Mouse (Mus musculus) inflammation-experienced regulatory T-cells, adult 6 months (primary cell): Measurements from ENCODE around the gene Cdipt. TPM values are rescaled to one million over a fixed set of nuclear protein-coding genes. Genes with fewer than 3 reads are reported as not detected.

ENCODE experiments used
- ATAC-seq: one replicate; pipeline ENCODE4 v1.8.0; 2017
- polyA plus RNA-seq, 3 experiments: library from polyadenylated mRNA; unstranded; fragments of 100-300 nt; shearing (Covaris generic); gene quantifications; one replicate each; pipeline ENCODE4 v1.2.1; 2017

The Cdipt gene
- polyA plus RNA-seq, 3 experiments from 2014 or later = 104 to 127 (median 115) TPM

GRCm38 (mm10) chr7:127025556-127026160 is 49.9 kb downstream of the Cdipt start:
- no peak for ATAC-seq

GRCm38 (mm10) chr7:127026161-127026600 is 50.5 kb downstream of the Cdipt start:
- peak; percentile 15 for ATAC-seq

- no peak for ATAC-seq
Observed at GRCm38 (mm10) chr7:127026616-127026983, 50.9 kb downstream of the Cdipt start.

GRCm38 (mm10) chr7:127026984-127027726 is 51.4 kb downstream of the Cdipt start, which contains the start of gene Maz:
Gene Maz, minus strand, starts transcription at chr7:127027037.
- peak; percentile 67 for ATAC-seq

- no peak for ATAC-seq
Observed at GRCm38 (mm10) chr7:127027885-127028284, 52.2 kb downstream of the Cdipt start.

Other genes starting within 250 kb of the Cdipt start
- 10 to 100 TPM; 15.9 to 20.8 (median 17.2) TPM for gene Mapk3, start 216.3 kb upstream of the Cdipt start, polyA plus RNA-seq
- 100 to 1,000 TPM in 2 of 3 experiments, 10 to 100 TPM in 1; 97.0 to 604 (median 276) TPM for gene Gdpd3, start 209.6 kb upstream of the Cdipt start, polyA plus RNA-seq
- 100 to 1,000 TPM in 1 of 3 experiments, 10 to 100 TPM in 2; 51.9 to 107 (median 70.2) TPM for gene Ypel3, start 199.0 kb upstream of the Cdipt start, polyA plus RNA-seq
- gene Tbx6, start 194.4 kb upstream of the Cdipt start, polyA plus RNA-seq = 1 to 10 TPM; 2.1 to 3.9 (median 3.7) TPM
- gene Ppp4c, start 183.4 kb upstream of the Cdipt start, polyA plus RNA-seq = 100 to 1,000 TPM; 118 to 168 (median 129) TPM
- gene Fam57b, start 178.2 kb upstream of the Cdipt start, polyA plus RNA-seq = not detected
- gene 4930451I11Rik, start 144.3 kb upstream of the Cdipt start, polyA plus RNA-seq = not detected
- gene Doc2a, start 128.5 kb upstream of the Cdipt start, polyA plus RNA-seq = not detected
- gene Hirip3, start 113.9 kb upstream of the Cdipt start, polyA plus RNA-seq = 10 to 100 TPM; 11.2 to 19.3 (median 18.2) TPM
- gene Ino80e, start 113.5 kb upstream of the Cdipt start, polyA plus RNA-seq = 10 to 100 TPM; 63.0 to 88.4 (median 68.7) TPM
- gene Taok2, start 91.2 kb upstream of the Cdipt start, polyA plus RNA-seq = 10 to 100 TPM; 16.8 to 20.3 (median 19.6) TPM
- gene Tmem219, start 53.0 kb upstream of the Cdipt start, polyA plus RNA-seq = 10 to 100 TPM; 36.8 to 69.8 (median 47.7) TPM
- 1 to 10 TPM; 6.1 to 7.9 (median 6.3) TPM for gene Kctd13, start 47.0 kb upstream of the Cdipt start, polyA plus RNA-seq
- gene Asphd1, start 26.3 kb upstream of the Cdipt start, polyA plus RNA-seq = under 1 TPM in 1 of 3 experiments, not detected in 2; 0.34 TPM
- under 1 TPM; 0.69 to 0.87 (median 0.77) TPM for gene Sez6l2, start 25.4 kb upstream of the Cdipt start, polyA plus RNA-seq
- 1 to 10 TPM in 2 of 3 experiments, under 1 TPM in 1; 0.91 to 1.8 (median 1.3) TPM for gene Cdiptos, start 184 bp downstream of the Cdipt start, polyA plus RNA-seq
- 10 to 100 TPM; 15.2 to 19.7 (median 16.2) TPM for gene Mvp, start 38.7 kb downstream of the Cdipt start, polyA plus RNA-seq
- gene Pagr1b, start 40.6 kb downstream of the Cdipt start, polyA plus RNA-seq = not detected
- gene Pagr1a, start 41.4 kb downstream of the Cdipt start, polyA plus RNA-seq = 10 to 100 TPM; 34.7 to 44.5 (median 42.6) TPM
- gene Gm42742, start 45.2 kb downstream of the Cdipt start, polyA plus RNA-seq = 10 to 100 TPM; 42.5 to 62.2 (median 46.4) TPM
- gene Prrt2, start 45.3 kb downstream of the Cdipt start, polyA plus RNA-seq = 1 to 10 TPM in 1 of 3 experiments, under 1 TPM in 1, not detected in 1; 0.97 to 1.1 TPM
- gene Maz, start 51.1 kb downstream of the Cdipt start, polyA plus RNA-seq = 10 to 100 TPM; 18.6 to 22.4 (median 21.4) TPM
- gene Kif22, start 66.6 kb downstream of the Cdipt start, polyA plus RNA-seq = 10 to 100 TPM; 11.7 to 94.2 (median 13.8) TPM
- 1 to 10 TPM in 1 of 3 experiments, not detected in 2; 1.6 TPM for gene Zg16, start 111.4 kb downstream of the Cdipt start, polyA plus RNA-seq
- 100 to 1,000 TPM; 248 to 287 (median 263) TPM for gene AI467606, start 115.4 kb downstream of the Cdipt start, polyA plus RNA-seq
- gene Qprt, start 146.3 kb downstream of the Cdipt start, polyA plus RNA-seq = 10 to 100 TPM in 2 of 3 experiments, 1 to 10 TPM in 1; 7.8 to 15.5 (median 15.0) TPM
- gene Spn, start 161.9 kb downstream of the Cdipt start, polyA plus RNA-seq = 100 to 1,000 TPM; 105 to 226 (median 130) TPM
- gene Cd2bp2, start 220.1 kb downstream of the Cdipt start, polyA plus RNA-seq = 10 to 100 TPM; 43.2 to 56.9 (median 48.7) TPM
- 10 to 100 TPM; 13.2 to 16.6 (median 13.6) TPM for gene Tbc1d10b, start 232.6 kb downstream of the Cdipt start, polyA plus RNA-seq
- gene Mylpf, start 233.0 kb downstream of the Cdipt start, polyA plus RNA-seq = 10 to 100 TPM; 23.0 to 25.8 (median 23.4) TPM